Mouse (Mus musculus) thymus, adult 18-20 months (tissue): Measurements from ENCODE around the gene Scml4.

Experiments
- DNase-seq, 2 experiments: peaks; one replicate each; pipeline ENCODE4 v3.0.0; 2022; ENCODE audit warnings: mixed read lengths in 2 of 2

Gene Scml4

GRCm38 (mm10) chr10:43001433-43001832, 141.3 kb downstream of the Scml4 start:
- DNase-seq: no peak

DNA sequence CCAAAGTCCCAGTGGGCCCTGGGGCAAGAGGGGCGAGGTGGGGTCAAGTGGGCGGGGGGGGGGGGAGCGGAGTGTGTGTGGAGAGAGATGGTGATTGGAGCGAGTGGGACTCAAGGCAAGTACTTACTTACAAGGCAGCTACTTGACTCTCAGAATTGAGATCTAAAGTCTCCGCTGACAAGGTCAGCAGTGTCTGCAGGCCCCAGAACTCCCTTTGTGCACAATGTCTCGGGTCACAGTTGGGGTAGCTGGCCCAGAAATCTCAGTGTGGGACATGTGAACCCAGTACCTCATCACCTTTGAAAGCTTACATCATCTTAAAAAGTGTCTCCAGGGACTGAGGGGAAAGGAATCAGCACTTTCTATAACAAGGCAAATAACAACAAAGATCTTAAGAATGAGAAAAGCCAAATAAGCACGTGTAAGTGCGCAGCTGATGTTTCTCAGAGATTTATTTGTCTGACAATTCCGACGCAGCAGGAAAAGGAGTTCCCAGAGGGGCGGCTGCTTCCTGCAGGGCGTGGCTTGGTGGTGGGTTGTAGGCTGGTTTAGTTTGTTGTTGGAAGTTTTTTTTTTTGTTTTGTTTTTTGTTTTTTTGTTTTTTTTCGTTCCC, 142.0 kb downstream of the Scml4 start:
- DNase-seq: no peak

DNA sequence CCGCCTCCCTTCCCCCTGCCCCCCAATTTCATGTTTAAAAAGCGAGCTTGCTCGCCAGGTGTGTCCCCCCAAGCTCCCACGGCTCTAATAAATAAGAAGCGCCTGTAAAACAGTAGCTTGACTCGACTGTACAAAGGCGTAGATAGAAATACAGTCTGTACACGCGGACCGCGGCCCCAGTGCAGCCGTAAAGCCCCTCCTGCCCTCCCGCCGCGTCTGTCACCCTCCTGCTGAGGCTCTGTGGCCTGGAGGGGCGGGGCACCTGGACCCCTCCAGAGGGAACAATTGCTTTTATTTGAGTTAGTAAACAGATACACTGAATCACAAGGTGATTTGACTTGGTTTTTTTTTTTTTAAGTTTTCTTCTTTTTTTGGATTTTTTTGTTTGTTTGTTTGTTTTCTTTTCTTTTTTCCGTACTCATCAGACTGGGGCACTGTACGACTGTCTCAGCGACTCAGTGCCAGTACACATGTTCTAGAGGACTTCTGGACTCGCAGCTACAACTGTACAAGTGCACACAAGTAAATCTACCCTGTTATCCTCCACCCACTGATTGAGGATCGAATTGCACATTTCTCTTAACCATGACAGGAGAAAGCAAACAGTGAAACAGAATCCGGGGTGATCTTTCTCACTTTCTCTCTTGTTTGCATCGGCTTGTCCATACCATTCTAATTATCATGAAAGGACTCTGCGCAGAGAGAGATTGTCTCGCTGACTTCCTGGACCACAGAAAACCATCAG, 142.7 kb downstream of the Scml4 start:
- no peak for DNase-seq

- DNase-seq: no peak
These were observed 143.2 kb downstream of the Scml4 start for GRCm38 (mm10) chr10:43003466-43003757.

- DNase-seq: no peak
These were observed 144.1 kb downstream of the Scml4 start for GRCm38 (mm10) chr10:43004174-43004734.

DNA sequence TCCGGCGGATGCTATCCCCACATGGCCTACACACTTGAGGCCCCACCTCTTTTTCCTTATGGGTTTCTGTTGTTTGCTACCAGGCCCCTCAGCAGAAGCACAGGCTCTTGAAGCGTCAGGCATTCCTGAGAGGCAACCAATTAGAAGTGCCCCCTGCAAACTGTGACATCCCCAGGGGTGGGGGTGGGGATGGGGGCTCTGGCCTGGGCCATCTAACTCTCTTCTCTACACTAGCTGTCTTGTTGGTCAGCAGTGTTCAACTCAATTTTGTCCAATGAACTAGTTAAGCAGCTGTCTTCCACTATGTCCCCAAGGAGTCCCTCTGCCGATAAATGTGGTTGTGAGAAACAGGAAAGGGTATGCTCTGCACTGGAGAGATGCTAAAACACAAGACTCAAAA, 144.9 kb downstream of the Scml4 start:
- DNase-seq: no peak

- DNase-seq: no peak
These were observed 145.5 kb downstream of the Scml4 start for GRCm38 (mm10) chr10:43005677-43006076.

DNA sequence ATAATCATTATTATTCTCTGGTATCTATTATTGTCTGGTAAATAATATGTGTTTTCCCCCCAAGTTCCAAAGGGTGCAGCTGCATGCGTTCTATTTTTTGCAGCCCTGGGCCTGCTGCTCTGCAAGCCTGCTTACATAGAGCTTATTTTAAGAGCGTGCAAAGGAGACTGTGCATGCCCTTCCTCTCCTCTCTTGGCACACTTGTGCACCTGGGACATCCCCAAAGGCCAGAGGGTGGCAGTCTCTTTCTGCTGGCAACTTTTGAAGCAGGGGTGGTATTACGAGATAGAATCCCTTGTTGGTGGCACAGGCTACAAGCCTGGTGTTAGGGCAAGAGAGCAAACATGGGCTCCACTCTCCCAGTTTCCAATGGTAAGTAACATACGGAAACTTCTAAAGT, 146.4 kb downstream of the Scml4 start:
- DNase-seq: no peak

GRCm38 (mm10) chr10:43008116-43008515, 147.9 kb downstream of the Scml4 start:
- DNase-seq: no peak
